In the genomic region with DNA sequence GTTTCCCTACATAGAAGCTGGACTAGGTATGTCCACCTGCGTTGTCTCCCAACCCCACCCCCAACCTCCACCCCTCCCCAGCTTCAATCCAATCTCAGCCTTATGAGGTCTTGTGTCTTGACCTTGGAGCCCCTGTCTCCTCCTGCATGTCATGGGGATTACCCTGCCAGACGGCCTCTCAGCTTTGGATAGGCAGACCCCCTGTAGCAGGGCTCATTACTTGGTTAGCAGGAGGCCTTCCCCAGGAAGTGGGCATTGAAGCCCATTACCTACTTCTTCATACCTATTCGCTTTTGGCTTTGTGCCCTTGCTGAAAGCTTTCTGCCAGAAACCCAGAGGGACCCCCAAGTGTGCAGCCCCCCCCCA, we compare ENCODE assay signal across 12 mouse cellular contexts. TPM values are rescaled to one million over a fixed set of nuclear protein-coding genes. Genes with fewer than 3 reads are reported as not detected.
A peak's percentile ranks its signal among the peaks of the same experiment; 100 is the strongest.
DNase-seq lines count a peak whose midpoint lies in the region; ATAC-seq lines count a peak whose summit lies in the region.
"Had no signal": no experiment of that assay in that cellular context is flagged by ENCODE, and none has a peak within 500 bp of the region (broad histone marks: within the 10 kb centered on the region; RNA-seq: fewer than 3 reads in every experiment).

No protein-coding gene starts in this region.

- H3K9ac ChIP-seq in lung, embryonic 16.5 days (ENCODE audit: low read length), result no peak overlapping the region
- no peak overlapping the region for H3K9ac ChIP-seq in forebrain, embryonic 16.5 days (replicated peaks; ENCODE audit: low read depth, low read length)
- 0 out of 2 replicates have a peak overlapping the region, but pooled peaks have one; percentile 14 for H3K9ac ChIP-seq in limb, embryonic 13.5 days
- H3K9ac ChIP-seq in stomach, embryonic 16.5 days (ENCODE audit: low read length), result no peak overlapping the region
- H3K9ac ChIP-seq: liver, embryonic 13.5 days had no signal

- peaks cover 35% of the 10 kb centered on the region for H3K36me3 ChIP-seq in lung, embryonic 16.5 days (ENCODE audit: control insufficient read depth, insufficient read depth, low read length)
- H3K36me3 ChIP-seq in forebrain, embryonic 16.5 days (ENCODE audit: control insufficient read depth, insufficient read depth), result peaks cover 20% of the 10 kb centered on the region
- H3K36me3 ChIP-seq in limb, embryonic 13.5 days, result peaks cover 83% of the 10 kb centered on the region
- peaks cover 48% of the 10 kb centered on the region for H3K36me3 ChIP-seq in stomach, embryonic 16.5 days (ENCODE audit: control insufficient read depth, insufficient read depth, low read length)

- no peaks in the 10 kb centered on the region for H3K9me3 ChIP-seq in lung, embryonic 16.5 days (ENCODE audit: control insufficient read depth, low read length)
- H3K9me3 ChIP-seq in forebrain, embryonic 16.5 days (ENCODE audit: control insufficient read depth, low read length), result no peaks in the 10 kb centered on the region
- H3K9me3 ChIP-seq in limb, embryonic 13.5 days, result no peaks in the 10 kb centered on the region
- H3K9me3 ChIP-seq in stomach, embryonic 16.5 days (replicated peaks; ENCODE audit: control insufficient read depth, low read length), result no peaks in the 10 kb centered on the region
- H3K9me3 ChIP-seq: heart, embryonic 10.5 days; liver, embryonic 13.5 days had no signal

- DNase-seq in lung, postnatal 36 days, result no peak
- no peak for DNase-seq in left cerebral cortex, adult 9 months (ENCODE audit: low spot score in 2 of 2)
- DNase-seq in cerebellum, postnatal 14 days, result no peak
- DNase-seq in gastrocnemius, postnatal 25 days, result no peak
- DNase-seq: liver, embryonic 13.5 days; thymus, postnatal 4 days had no signal

- H3K4me2 ChIP-seq in lung, embryonic 16.5 days (ENCODE audit: low read depth, low read length), result no peak overlapping the region; the same call in 1 of the 2 replicates
- no peak overlapping the region for H3K4me2 ChIP-seq in forebrain, embryonic 16.5 days (ENCODE audit: low read length)
- H3K4me2 ChIP-seq in limb, embryonic 13.5 days (replicated peaks), result peak overlapping the region; percentile 52
- H3K4me2 ChIP-seq in stomach, embryonic 16.5 days (ENCODE audit: low read depth, low read length), result peak overlapping the region; percentile 5; the same call in 1 of the 2 replicates
- H3K4me2 ChIP-seq: liver, embryonic 13.5 days had no signal

- peak overlapping the region; percentile 47 for H3K27ac ChIP-seq in lung, embryonic 16.5 days (ENCODE audit: low read length)
- peak overlapping the region; percentile 80 for H3K27ac ChIP-seq in forebrain, embryonic 16.5 days (ENCODE audit: low read length)
- peak overlapping the region; percentile 84 for H3K27ac ChIP-seq in limb, embryonic 13.5 days
- H3K27ac ChIP-seq in stomach, embryonic 16.5 days (ENCODE audit: low read length), result 0 out of 2 replicates have a peak overlapping the region, but pooled peaks have one; percentile 4
- H3K27ac ChIP-seq: heart, embryonic 10.5 days; liver, embryonic 13.5 days had no signal

- no peak overlapping the region for H3K4me3 ChIP-seq in lung, embryonic 16.5 days (ENCODE audit: low read length)
- no peak overlapping the region for H3K4me3 ChIP-seq in forebrain, embryonic 16.5 days (replicated peaks; ENCODE audit: low read length)
- no peak overlapping the region for H3K4me3 ChIP-seq in limb, embryonic 13.5 days
- no peak overlapping the region for H3K4me3 ChIP-seq in stomach, embryonic 16.5 days (replicated peaks; ENCODE audit: low read length)
- H3K4me3 ChIP-seq: heart, embryonic 10.5 days; liver, embryonic 13.5 days; myocyte had no signal

- H3K27me3 ChIP-seq in lung, embryonic 16.5 days (ENCODE audit: control insufficient read depth, insufficient read depth, low read depth, low read length), result no peaks in the 10 kb centered on the region
- H3K27me3 ChIP-seq in forebrain, embryonic 16.5 days (replicated peaks; ENCODE audit: control insufficient read depth, insufficient read depth, low read length), result no peaks in the 10 kb centered on the region
- 0 out of 2 replicates have a peak, but pooled peaks cover 5% of the 10 kb centered on the region for H3K27me3 ChIP-seq in limb, embryonic 13.5 days
- no peaks in the 10 kb centered on the region for H3K27me3 ChIP-seq in stomach, embryonic 16.5 days (ENCODE audit: control insufficient read depth, insufficient read depth, low read length)
- H3K27me3 ChIP-seq: liver, embryonic 13.5 days had no signal

- H3K4me1 ChIP-seq in lung, embryonic 16.5 days (replicated peaks; ENCODE audit: control insufficient read depth, insufficient read depth, low read length), result peaks cover 28% of the 10 kb centered on the region
- peaks cover 79% of the 10 kb centered on the region for H3K4me1 ChIP-seq in forebrain, embryonic 16.5 days (replicated peaks; ENCODE audit: control insufficient read depth, insufficient read depth, low read length)
- H3K4me1 ChIP-seq in limb, embryonic 13.5 days, result peaks cover 70% of the 10 kb centered on the region
- H3K4me1 ChIP-seq in stomach, embryonic 16.5 days (ENCODE audit: control insufficient read depth, insufficient read depth, low read length), result peaks cover 32% of the 10 kb centered on the region

- 56% methylated on average over 3 of the region's 3 CpGs for WGBS in lung, embryonic 16.5 days
- WGBS in forebrain, embryonic 16.5 days, result 15% methylated on average over 3 of the region's 3 CpGs
- 43% methylated on average over 3 of the region's 3 CpGs for WGBS in limb, embryonic 13.5 days
- 57% methylated on average over 3 of the region's 3 CpGs for WGBS in stomach, embryonic 16.5 days

- ATAC-seq in lung, embryonic 16.5 days (ENCODE audit: low read depth), result peak; percentile 11; the same call in 1 of the 2 replicates
- peak; percentile 21 for ATAC-seq in forebrain, embryonic 16.5 days
- peak; percentile 18; the same call in 1 of the 2 replicates for ATAC-seq in limb, embryonic 13.5 days (ENCODE audit: low FRiP score, low read depth)
- ATAC-seq in stomach, embryonic 16.5 days (ENCODE audit: insufficient read depth, low FRiP score), result no peak

RNA-seq across cellular contexts. Expression of gene Tle3, which starts 32.4 kb away (rescaled TPM):
- 23.3 and 23.4 TPM in 2 replicates for polyA plus RNA-seq in lung, embryonic 16.5 days (2015; fragmentation: Nextera tagmentation; extraction: Ambion mirVana)
- 36.8 and 42.5 TPM in 2 replicates for polyA plus RNA-seq in forebrain, embryonic 16.5 days (2015; fragmentation: Nextera tagmentation; extraction: Ambion mirVana)
- polyA plus RNA-seq in limb, embryonic 13.5 days (2015; fragmentation: Nextera tagmentation; extraction: Ambion mirVana), result 50.1 and 50.6 TPM in 2 replicates
- polyA plus RNA-seq in stomach, embryonic 16.5 days (2015; fragmentation: Nextera tagmentation; extraction: Ambion mirVana), result 20.2 and 21.4 TPM in 2 replicates
- 1 to 10 TPM; 7.9 to 10.0 TPM for total RNA-seq in gastrocnemius, postnatal 25 days (2021)

Comparison
In these comparisons a context has a peak if more than half of its experiments do, and no peak if none do; other contexts are left out.
1. H3K27ac ChIP-seq: peak in every context shown above with its lines; median percentile 84 in limb, embryonic 13.5 days; 80 in forebrain, embryonic 16.5 days; 47 in lung, embryonic 16.5 days; 4 in stomach, embryonic 16.5 days.
2. H3K4me2 ChIP-seq: peak in limb, embryonic 13.5 days (single experiment) and stomach, embryonic 16.5 days (single experiment); none in lung, embryonic 16.5 days (single experiment) and forebrain, embryonic 16.5 days (single experiment).